Mouse (Mus musculus) cerebral cortex, adult 2 months (tissue): ENCODE data around the gene Eya2.

Source experiments
- WGBS: fragments of 180-500 bp; shearing (Covaris S2); methylation state at CpG from one replicate; pipeline ENCODE4 v1.1.7; 2018; 5-methylcytosine and 5-hydroxymethylcytosine counted together

The Eya2 gene

GRCm38 (mm10) chr2:165652281-165652680 lies 57.4 kb downstream of the Eya2 start:
- WGBS, result 42% methylated on average over 6 of the region's 6 CpGs

DNA sequence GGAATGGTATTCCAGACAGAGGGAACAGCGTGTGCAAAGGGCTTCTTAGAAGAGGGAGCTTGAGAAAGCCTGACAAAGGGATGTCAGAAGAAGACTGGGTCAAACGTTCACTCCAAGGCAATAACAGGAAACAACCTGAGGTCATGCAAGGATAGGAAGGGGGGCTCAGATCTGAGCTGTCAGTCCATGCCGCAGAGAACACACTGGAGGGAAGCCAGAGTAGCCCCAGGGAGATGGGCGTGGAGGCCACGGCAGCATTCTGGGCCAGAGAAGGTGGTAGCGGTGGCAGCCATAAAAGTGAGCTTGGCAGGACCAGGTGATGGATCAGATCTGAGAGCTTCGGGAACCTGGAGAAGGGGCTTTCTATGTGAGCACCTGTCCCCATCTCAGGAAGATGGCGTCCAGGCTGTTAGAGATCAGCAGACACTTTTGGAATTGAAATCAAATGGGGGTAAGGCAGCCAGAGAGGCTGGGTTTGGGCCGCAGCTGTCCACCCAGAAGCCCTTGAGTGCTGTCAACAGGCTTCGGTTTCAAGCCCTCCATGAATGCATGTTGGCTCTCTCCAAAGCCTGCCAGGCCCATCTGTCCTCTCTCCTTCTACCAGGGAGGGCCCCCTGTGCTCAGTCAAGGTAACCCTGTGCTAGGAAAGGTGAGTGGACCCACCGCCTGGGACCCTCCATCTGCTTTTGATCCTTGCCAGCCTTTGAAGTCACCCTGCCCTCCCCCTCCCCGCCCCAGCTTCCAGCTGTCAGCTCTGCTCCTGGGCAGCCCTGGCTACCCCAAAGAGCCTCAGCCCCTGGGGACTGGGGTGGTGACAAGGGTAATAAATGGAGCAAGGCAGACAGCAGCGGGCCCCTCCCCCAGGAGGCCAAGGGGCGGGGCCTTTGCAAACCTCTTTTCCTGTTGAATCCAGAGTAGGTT lies 58.4 kb downstream of the Eya2 start:
- WGBS, result 53% methylated on average over 14 of the region's 14 CpGs

DNA sequence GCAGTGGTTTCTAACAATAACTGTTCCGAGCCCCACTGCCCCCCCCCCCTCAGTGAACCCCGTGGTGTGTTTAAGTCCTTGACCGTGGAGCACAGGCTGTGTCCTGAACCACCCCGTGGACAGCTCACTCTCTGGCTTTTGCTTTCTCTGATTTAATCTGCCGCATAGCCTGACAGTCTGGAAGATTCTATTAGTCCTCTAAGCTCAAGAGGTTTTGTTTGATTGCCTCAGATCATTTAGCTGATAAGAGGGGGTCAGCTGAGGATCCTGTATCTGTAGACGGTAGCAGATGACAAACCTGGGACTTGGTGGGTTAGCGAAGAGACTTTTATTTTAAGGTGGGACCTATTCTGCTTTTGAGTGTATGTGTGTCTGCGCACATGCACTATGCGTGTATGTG lies 59.3 kb downstream of the Eya2 start:
- 76% methylated on average over 9 of the region's 9 CpGs for WGBS

DNA sequence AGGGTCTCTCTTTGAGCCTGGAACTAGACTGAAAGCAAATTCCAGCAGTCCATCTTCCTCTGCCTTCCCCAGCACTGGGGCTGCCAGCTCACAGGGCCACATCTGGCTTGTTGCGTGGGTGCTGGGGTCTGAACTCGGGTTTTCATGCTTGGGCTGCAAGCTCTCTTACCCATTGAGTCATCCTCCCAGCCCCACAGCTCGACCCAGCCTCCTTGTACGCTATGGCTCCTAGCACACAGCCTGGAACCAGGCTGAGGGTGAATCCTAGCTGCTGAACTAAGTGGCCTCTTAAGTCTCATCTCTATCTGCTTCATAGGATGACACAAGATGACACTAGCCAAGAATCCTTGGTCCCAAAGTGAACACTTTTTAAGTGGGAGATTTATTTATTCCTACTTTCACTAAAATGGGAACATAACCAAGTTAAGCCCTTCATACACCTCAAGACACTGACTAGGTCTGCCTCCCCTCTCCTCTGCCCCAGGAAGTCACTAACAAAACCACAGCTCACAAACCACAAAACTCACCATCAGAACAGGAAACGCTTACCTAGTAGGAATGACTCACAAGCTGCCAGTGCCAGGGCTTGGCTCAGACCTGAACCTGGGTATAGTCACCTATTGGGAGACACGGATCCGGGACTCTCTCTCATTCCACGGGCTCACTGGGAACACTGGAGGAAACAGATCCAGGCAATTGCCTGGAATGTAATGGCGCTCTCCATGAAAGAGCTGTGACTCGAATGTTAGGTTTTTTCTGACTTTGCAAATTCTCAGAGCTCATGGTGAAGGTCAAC lies 60.1 kb downstream of the Eya2 start:
- WGBS, result 84% methylated on average over 10 of the region's 10 CpGs

GRCm38 (mm10) chr2:165656541-165656940 lies 61.7 kb downstream of the Eya2 start:
- whole genome bisulfite sequencing, result 67% methylated on average over 4 of the region's 4 CpGs

- WGBS, result 49% methylated on average over 6 of the region's 6 CpGs
Observed at GRCm38 (mm10) chr2:165656956-165657355, 62.1 kb downstream of the Eya2 start.

DNA sequence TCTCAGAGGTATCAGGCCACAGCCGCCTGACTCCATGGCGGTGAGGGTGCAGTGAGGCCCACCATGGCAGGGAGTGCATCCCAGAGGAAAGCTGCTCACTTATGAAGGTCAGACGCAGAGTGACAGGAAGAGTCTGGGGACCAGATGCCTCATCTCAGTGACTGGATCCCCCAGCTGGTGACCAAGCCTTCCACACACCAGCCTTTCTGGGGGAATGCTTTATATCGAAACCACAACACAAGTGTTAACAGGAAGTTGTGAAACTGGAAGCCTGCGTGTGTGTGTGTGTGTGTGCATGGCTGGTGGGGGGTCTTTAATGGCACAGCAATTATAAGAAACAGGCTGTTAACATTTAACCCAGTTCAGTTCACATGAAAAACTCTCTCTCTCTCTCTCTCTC lies 64.7 kb downstream of the Eya2 start:
- WGBS, result 89% methylated on average over 5 of the region's 5 CpGs

DNA sequence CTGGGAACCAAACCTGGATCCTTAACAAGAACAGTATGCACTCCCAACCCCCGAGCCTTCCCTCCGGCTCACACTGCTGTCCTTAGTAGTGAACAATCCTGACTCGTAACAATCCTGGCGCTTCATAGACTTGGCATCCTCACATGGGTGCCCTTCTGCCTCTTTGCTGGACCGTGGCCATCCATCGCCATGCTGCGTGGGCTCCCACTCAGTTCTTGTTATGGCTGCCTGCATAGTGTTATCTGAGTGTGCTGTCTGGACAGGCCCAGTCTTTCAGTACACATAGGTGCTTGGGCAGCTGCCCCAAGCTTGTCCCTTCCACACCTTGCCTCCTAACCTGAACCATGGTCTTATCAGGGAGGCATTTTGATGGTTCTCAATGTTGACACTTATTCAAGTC lies 68.4 kb downstream of the Eya2 start:
- WGBS, result 77% methylated on average over 7 of the region's 7 CpGs

- WGBS, result 91% methylated on average over 7 of the region's 7 CpGs
Observed at GRCm38 (mm10) chr2:165664648-165665047, 69.8 kb downstream of the Eya2 start.

GRCm38 (mm10) chr2:165665176-165665575 lies 70.3 kb downstream of the Eya2 start:
- 73% methylated on average over 5 of the region's 5 CpGs for WGBS

- 81% methylated on average over 2 of the region's 2 CpGs for WGBS
Observed at GRCm38 (mm10) chr2:165667096-165667495, 72.3 kb downstream of the Eya2 start.

- 49% methylated on average over 6 of the region's 6 CpGs for WGBS
Observed at GRCm38 (mm10) chr2:165682719-165683118, 87.9 kb downstream of the Eya2 start.

- 45% methylated on average over 8 of the region's 8 CpGs for WGBS
Observed at GRCm38 (mm10) chr2:165687516-165687915, 92.7 kb downstream of the Eya2 start.

DNA sequence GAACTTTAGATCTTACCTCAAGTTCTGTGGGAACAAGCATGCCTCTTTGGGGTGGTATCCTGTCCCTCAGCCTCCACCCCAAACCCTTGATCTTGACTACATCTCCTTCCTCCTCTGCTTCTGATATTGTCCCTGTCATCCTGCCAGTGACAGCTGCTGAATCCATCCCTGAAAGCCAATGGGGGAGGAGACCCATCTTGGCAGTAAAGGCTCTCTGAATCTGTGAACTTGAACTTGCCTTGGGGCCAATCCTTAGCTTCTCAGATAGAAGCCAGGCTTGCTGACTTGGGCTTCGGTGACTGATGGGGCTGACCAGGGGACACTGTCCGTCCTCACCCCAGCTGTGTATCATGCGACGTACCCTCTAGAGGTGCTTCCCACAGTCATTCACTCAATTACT lies 94.1 kb downstream of the Eya2 start:
- WGBS, result 90% methylated on average over 4 of the region's 4 CpGs

GRCm38 (mm10) chr2:165691016-165691415 lies 96.2 kb downstream of the Eya2 start:
- WGBS, result 77% methylated on average over 3 of the region's 3 CpGs

DNA sequence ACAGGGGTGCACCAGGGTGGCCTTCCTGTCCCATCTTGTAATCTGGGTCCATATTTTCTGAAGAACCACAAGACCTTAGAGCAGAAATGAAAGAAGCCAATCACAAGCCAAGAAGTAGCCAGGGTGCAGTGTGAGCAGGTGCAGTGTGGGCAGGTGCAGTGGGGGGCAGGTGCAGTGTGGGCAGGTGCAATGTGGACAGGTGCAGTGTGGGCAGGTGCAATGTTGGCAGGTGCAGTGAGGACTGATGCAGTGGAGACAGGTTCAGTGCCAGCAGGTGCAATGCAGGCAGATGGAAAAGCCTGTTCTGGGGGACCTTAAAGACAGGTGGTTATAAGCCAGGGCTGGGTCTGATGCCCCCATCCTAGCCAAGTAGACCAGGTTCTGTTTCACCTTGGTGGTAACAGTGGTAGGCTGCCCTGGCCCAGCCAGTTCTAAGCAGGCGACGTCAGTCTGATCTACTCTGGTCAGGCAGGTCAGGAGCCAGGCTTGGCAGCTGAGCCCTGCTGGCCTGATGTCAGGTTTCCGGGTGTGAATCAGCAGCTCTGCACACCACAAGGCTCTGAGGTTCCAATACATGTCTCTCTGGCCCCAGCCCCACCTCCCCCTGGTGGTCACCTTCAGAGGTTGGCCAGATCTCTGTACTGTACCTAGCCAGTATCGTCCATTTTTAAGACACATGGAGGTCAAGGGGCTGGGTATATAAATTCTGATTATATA lies 98.3 kb downstream of the Eya2 start:
- WGBS, result 70% methylated on average over 4 of the region's 4 CpGs

DNA sequence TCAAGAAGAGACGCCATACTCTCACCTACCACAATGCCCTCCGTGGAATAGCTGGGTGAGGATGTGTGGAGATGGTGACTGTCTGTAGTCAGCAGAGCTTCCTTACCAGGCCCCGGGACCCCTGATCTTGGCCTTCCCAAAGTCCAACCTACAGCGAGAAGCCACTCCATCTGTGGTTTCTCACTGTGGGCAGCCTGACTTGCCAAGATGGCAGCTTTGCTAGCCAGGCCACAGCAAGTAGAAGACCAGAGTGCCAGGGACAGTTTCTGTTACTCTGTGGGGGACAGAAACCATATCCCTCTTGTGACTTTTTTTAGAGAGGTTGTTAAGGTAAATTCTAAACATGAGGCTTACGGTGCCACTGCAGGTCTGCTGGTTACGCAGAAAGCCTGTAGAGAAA lies 99.9 kb downstream of the Eya2 start:
- WGBS, result 94% methylated on average over 6 of the region's 6 CpGs

- WGBS, result 65% methylated on average over 19 of the region's 19 CpGs
Observed at GRCm38 (mm10) chr2:165700252-165700908, 105.5 kb downstream of the Eya2 start.

DNA sequence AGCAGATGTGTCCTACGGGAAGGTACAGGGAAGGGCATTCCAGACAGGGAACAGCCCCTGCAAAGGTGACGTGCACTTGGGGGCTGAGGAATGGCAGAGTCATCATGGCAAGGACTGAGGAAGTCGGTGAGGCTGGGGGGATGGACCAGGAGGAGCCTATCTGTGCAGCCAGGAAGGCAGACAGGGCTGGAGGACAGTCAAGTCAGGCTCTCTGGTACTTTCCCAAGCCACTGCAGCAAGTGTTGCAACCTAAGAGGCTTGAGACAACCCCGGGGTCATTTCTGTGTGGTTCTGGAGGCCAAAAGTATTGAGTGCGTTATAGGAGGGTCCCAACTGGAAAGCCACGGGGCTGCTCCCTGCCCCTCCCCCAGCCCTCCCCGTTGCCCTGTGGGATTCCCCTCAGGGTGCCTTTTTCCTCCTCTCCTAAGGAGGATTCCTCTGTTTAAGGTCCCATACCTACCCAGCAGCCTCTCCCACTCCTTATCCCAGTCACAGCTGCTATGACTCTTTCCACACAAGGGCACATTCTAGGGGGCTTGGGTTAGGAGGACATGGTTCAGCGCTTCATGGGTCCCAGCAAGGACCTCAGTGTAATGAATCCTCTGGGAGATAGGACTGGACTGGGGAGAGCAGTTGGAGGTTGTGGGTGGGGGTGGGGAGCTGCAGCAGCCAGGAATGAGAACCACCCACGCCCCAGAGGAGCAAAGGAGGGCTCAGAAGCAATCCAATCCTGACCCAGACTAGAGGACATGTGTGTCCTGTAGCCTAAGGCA lies 108.4 kb downstream of the Eya2 start:
- WGBS, result 67% methylated on average over 9 of the region's 9 CpGs

GRCm38 (mm10) chr2:165708266-165708665 lies 113.4 kb downstream of the Eya2 start:
- 84% methylated on average over 9 of the region's 9 CpGs for WGBS

- WGBS, result 88% methylated on average over 6 of the region's 6 CpGs
Observed at GRCm38 (mm10) chr2:165716688-165717087, 121.9 kb downstream of the Eya2 start.
